Mouse (Mus musculus) 416B (cell line): Measurements from ENCODE around the gene Hs6st3.

Experiments used
- DNase-seq: peaks from one replicate; pipeline ENCODE4 v3.0.0; 2011; ENCODE audit warnings: low read depth

Gene Hs6st3

DNA sequence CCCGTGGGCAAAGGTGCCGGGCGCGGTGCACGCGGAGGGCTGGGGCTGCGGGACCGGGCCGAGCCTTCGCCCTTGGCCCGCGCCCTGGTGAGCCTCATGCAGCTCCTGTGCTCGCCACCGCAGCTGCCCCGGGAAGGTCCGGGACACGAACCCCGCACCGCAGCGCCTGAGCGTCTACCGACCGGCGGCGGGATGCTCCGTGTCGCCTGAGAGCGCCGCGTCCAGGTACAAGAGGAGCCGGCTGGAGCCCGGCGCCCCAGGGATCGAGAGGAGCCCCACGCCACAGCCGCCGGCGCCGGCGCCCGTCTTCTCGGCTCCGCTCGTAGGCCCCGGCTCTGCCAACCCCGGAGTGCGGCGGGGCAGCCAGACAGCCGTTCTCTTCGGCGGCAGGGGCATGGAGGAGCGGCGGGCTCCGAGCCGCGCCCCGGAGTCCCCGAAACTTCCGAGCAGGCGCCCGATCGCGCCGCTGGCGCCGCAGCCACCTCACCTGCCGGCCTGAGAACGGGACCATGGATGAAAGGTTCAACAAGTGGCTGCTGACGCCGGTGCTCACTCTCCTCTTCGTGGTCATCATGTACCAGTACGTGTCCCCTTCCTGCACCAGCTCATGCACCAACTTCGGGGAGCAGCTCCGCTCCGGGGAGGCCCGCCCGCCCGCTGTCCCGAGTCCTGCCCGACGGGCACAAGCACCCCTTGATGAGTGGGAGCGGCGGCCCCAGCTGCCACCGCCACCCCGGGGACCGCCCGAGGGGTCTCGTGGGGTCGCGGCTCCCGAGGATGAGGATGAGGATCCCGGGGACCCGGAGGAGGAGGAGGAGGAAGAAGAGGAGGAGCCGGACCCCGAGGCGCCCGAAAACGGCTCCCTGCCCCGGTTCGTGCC lies at the start of gene Hs6st3:
Gene Hs6st3 (plus strand): TSS at position 436 of the 880 bp plus-strand sequence.
- no peak for DNase-seq

- no peak for DNase-seq
Observed at GRCm38 (mm10) chr14:119098851-119099569, 39.1 kb upstream of the Hs6st3 start, which contains the start of gene Uggt2. Gene Uggt2 (minus strand): TSS chr14:119099430.

GRCm38 (mm10) chr14:119099570-119099891 lies 38.6 kb upstream of the Hs6st3 start:
- no peak for DNase-seq

DNA sequence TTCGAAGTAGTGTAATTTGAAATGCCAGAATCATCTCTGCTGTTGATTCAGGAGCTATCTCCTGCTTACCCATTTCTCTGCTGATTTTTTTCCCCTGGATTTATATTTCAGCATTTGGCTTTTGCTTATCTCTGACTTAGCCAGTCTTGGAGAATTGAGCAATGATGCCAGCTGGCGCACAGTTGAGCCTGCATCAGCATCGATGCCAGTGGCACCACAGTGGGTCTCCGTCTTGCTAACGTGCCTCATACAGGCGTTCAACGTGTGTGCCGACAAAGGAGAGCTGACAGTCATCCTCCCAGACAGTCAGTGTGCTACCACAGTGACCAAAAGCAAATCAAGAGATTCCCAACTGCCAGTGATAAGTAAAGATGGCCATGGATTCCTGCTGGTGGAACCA lies 30.6 kb upstream of the Hs6st3 start:
- DNase-seq, result no peak

DNA sequence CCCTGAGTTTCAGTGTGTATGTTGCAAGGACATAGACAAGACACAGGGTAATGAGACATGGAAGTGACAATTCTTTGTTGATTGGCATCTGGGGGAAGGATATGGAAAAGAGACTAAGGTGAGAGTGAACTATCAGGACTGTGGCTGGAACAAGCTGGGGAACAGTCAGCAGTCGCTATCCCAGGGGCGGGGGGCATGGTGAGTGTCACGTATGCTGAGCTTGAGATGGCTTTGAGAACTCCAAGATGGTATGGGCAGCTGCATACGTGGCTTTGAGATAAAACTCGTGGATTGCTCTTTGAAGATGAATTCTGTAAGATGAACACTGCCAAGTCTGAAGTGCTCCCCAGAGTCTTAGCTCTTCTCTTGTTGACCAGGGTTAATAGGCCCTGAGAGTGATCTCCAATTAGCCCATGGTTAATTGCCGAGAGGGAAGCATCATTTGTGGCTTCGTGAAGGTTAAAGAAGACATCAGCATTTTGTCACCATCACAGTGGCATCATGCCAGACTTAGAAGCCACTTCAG lies 29.3 kb upstream of the Hs6st3 start:
- DNase-seq, result no peak

DNA sequence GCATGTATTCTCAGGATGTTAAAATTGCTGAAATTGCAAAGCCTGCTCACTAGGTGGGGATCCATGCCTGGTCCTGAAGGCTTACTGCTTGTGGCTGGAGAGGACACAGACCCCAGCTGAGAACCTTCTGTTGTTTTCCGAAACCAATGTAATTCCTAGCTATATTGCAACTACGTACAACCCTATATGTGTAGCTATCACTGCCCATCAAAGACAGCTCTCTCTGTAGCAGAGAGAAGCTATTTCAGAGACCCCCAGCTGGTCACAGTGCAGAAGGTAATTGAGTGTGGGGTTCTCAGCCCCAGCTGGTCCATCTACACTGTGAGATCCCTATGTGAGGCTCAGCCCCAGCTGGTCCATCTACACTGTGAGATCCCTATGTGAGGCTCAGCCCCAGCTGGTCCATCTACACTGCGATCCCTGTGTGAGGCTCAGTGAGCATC lies 28.3 kb upstream of the Hs6st3 start:
- DNase-seq, result no peak

DNA sequence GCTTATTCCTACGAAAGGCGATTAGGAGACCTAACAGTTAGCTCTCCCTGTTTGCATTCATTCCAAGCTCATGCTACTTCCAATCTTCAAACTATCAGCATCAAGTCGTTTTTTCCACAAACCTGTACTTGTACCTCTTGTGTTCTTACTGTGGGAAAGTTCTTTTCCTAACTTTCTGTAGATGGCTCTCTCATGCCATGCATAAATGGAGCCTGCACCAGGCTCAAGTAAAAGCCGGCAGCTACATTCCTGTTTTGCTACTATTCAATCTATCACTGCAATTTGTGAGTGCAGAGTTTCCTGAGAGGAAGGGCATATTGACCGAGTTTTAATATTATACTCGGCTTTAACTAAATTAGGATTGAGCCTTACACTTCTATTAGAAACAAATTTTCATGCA lies 25.6 kb upstream of the Hs6st3 start:
- DNase-seq, result no peak

GRCm38 (mm10) chr14:119123582-119123981 lies 14.6 kb upstream of the Hs6st3 start:
- no peak for DNase-seq

DNA sequence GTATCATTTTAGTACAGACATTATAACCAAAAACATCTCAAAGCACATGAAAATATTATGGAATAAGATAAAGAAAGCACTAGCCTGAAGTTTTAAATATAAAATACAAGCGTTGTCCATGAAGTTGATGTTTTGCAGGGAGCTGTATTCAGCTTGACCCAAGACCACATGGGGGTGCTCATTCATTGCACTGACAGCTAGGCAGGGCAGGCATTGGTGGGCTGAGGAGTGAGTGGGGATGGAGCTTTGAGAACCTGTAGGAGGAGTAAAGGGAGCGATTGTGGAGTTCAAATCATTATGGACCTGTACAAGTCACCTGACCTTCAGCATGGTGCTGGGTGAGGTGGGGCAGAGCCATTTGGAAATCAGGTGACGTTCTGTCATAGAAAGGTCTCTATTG lies 14.1 kb upstream of the Hs6st3 start:
- DNase-seq, result no peak

- DNase-seq, result no peak
Observed at GRCm38 (mm10) chr14:119125840-119126239, 12.3 kb upstream of the Hs6st3 start.

- DNase-seq, result no peak
Observed at GRCm38 (mm10) chr14:119127330-119127729, 10.8 kb upstream of the Hs6st3 start.

GRCm38 (mm10) chr14:119137512-119137905 lies 632 bp upstream of the Hs6st3 start:
- DNase-seq, result no peak

DNA sequence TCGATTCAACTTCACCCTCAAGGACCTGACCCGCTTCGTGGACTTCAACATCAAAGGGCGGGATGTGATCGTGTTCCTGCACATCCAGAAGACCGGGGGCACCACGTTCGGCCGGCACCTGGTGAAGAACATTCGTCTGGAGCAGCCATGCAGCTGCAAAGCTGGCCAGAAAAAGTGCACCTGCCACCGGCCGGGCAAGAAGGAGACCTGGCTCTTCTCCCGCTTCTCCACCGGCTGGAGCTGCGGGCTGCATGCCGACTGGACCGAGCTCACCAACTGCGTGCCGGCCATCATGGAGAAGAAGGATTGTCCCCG lies 602 bp downstream of the Hs6st3 start:
- no peak for DNase-seq

- no peak for DNase-seq
Observed at GRCm38 (mm10) chr14:119139381-119139950, 1.3 kb downstream of the Hs6st3 start.

DNA sequence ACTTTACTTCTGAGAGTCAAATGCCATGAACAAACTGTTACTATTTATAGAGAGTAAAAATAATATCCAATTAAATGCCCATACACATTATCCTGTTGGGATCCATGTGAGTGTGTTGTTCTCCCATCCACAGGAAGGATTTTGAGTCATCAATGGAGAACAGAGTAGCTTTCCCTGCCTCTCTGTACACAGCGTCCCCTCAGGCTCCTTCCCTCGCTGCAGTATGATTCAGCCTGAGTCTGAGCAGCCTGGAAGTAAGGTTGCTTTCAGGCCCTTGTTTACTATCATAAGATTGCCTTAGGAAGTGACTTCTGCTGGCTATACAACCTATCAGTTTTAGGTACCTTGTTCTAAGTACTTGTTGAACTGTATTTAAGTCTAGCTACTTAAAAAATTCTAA lies 14.9 kb downstream of the Hs6st3 start:
- DNase-seq, result no peak

DNA sequence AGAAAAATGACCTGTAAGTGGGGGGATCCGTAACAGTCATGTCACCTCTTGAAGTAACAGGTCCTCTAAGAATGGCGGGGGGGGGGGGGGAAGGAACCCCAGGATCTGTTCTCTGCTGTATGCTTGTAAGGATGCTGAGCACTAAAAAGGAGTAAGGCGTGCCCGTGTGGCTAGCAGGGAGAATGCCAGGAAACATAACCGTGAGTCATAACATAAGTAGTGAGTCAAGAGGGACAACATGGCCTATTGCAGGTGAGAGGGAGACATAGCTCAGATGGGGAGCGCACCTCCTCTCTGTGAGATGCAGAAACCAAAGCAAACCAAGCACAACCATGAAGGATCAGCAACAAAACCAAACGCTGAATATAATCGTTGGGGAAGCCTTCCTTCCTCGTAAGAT lies 55.8 kb downstream of the Hs6st3 start:
- DNase-seq, result no peak

GRCm38 (mm10) chr14:119203508-119203907 lies 65.4 kb downstream of the Hs6st3 start:
- no peak for DNase-seq

- DNase-seq, result no peak
Observed at GRCm38 (mm10) chr14:119215576-119216309, 77.6 kb downstream of the Hs6st3 start.

DNA sequence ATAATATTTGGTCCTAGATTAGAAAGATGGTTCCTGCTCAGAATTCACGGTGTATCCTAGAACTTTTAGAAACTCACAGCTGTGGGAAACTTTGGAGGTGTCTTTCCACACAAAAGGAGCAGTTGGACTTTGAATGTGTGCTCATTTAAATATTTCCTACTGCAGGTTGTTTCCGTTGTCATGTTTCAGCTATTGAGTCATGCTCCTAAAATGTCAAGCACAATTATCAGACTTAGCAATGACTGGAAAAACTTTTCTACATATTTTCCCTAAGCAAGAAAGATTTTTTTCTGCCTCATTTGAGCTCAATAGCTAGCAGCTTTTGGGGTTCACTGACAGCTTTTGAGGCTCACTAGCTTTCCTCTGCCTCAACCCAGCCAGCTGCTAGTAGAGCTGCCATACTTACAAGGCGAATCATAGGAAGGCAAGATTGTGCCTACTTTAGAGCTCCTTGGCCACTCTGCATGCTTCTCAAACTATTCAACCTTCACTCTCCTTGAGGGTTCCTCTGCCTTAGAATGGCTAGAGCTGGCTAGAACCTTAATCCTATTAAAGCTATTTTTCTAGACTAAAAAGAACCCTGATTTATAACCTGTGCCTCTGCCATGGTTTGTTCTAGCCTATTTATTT lies 89.7 kb downstream of the Hs6st3 start:
- DNase-seq, result no peak

- DNase-seq, result no peak
Observed at GRCm38 (mm10) chr14:119233598-119233997, 95.5 kb downstream of the Hs6st3 start.

DNA sequence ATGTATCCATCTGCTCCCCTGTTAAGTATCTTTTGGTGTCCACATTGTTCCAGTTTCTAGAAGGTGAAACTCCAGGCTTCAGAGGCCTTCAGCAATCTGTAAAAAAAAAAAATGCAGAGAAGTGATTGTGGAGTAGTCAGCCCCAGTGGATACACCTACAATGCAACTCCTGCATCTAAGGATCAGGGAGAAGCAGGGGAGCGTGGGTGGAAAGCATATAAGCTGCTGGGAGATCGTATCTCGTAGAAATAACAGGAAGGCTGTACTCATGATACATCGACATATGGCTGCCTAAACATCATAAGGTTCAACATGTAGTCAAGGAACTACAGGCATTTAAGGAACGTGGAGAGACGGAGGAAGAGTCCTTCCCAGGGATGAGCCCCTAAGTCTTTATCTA lies 109.0 kb downstream of the Hs6st3 start:
- DNase-seq, result no peak
